Mouse (Mus musculus) kidney, adult 2 months (tissue): ENCODE measurements at regions not wholly inside any gene's neighbourhood (a gene's known extent, or its start where the extent isn't known, plus 50 kb on each side); places are given as distances from the start of the nearest gene placed in this dataset.

Source experiments
- DNase-seq: peaks from one replicate; pipeline ENCODE4 v3.0.0; 2021
- H3K27ac ChIP-seq: fragments of 200-500 bp; 2 replicates; pipeline ENCODE4 v1.5.1; 2012; ENCODE audit warnings: low read depth, low read length, control low read depth, inconsistent platforms; ENCODE audit not compliant: insufficient read depth
- H3K27me3 ChIP-seq: fragments of 200-500 bp; replicated peaks from 2 replicates; pipeline ENCODE4 v1.6.1; 2012; ENCODE audit warnings: mild to moderate bottlenecking, moderate library complexity, low read length, inconsistent platforms; ENCODE audit not compliant: control insufficient read depth, insufficient read depth
- H3K36me3 ChIP-seq: fragments of 200-500 bp; 2 replicates; pipeline ENCODE4 v1.6.1; 2012; ENCODE audit warnings: mild to moderate bottlenecking, moderate library complexity, low read length, inconsistent platforms; ENCODE audit not compliant: control insufficient read depth, insufficient read depth
- H3K4me1 ChIP-seq: fragments of 200-500 bp; 2 replicates; pipeline ENCODE4 v1.6.1; 2011; ENCODE audit warnings: low read length; ENCODE audit not compliant: control insufficient read depth, insufficient read depth
- H3K4me3 ChIP-seq: fragments of 200-500 bp; 2 replicates; pipeline ENCODE4 v1.5.1; 2011; ENCODE audit warnings: mild to moderate bottlenecking, low read depth, low read length, control low read depth; ENCODE audit not compliant: insufficient read depth
- CTCF ChIP-seq: fragments of 200-500 bp; conservative IDR thresholded peaks from 2 replicates; pipeline ENCODE4 v1.5.1; 2011; ENCODE audit warnings: low read depth, mild to moderate bottlenecking, control low read depth, low read length, moderate library complexity, mixed read lengths; ENCODE audit not compliant: insufficient read depth, insufficient read length
- POLR2A ChIP-seq: fragments of 200-500 bp; IDR thresholded peaks from one replicate; pipeline ENCODE4 v1.6.1; 2011; ENCODE audit warnings: low read depth, low read length, control low read depth
- WGBS: fragments of 180-500 bp; shearing (Covaris S2); methylation state at CpG from one replicate; pipeline ENCODE4 v1.1.7; 2018; 5-methylcytosine and 5-hydroxymethylcytosine counted together

DNA sequence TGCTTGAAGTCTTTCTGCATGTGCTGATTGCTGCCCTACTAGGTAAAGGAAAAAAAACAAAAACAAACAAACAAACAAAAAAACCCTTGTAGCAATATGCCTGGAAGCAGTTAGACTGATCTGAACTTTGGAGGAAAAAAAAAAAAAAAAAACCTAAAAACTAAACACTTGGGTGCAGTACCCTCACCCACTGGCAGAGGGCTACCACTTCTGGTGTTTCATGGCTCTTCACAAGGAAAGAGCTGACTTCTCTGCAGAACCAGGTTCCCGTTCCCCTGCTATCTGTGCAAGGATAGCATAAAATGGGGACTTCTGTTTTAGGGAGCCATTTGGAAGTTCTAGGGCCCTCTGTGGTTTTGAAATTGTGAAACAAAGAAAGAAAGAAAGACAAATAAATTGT, 52.2 kb upstream of the Otud4 start:
- H3K4me3 ChIP-seq, result no peak overlapping the region
- no peaks in the 10 kb centered on the region for H3K4me1 ChIP-seq
- H3K27me3 ChIP-seq, result no peaks in the 10 kb centered on the region
- H3K27ac ChIP-seq, result no peak overlapping the region
- peak; percentile 67 for TF ChIP-seq CTCF
- no peak for TF ChIP-seq POLR2A
- peak; percentile 63 for DNase-seq
- WGBS, result 3% methylated on average over 1 of the region's 1 CpGs
- H3K36me3 ChIP-seq, result no peaks in the 10 kb centered on the region

GRCm38 (mm10) chr8:79584966-79585365, 54.5 kb upstream of the Otud4 start:
- peak; percentile 67 for DNase-seq
- 30% methylated on average over 3 of the region's 3 CpGs for WGBS

DNA sequence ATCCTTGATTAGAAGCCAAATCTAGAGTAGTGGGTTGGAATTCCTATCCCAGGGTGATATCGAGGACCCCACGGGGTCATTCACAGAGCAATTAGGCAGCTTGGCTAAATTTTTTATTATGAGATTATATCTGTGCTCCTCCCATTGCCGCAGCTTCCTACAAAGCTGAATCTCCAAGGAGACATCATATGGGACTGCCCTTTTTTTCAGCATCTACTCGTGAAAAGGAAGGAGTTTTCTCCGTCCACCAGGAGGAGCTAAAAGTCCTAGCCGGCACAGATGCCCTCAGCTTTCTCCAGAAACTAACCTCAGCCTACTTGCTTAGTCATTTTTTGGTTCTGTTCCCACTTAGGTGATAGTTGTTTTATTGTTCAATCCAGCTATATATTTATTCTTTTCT, 56.1 kb upstream of the Otud4 start:
- Histone ChIP-seq H3K36me3 (no peaks in the 10 kb centered on the region), H3K4me3 (no peak overlapping the region), H3K4me1 (no peaks in the 10 kb centered on the region), H3K27me3 (no peaks in the 10 kb centered on the region), H3K27ac (no peak overlapping the region)
- DNase-seq, result peak; percentile 55
- WGBS, result 28% methylated on average over 6 of the region's 6 CpGs
- TF ChIP-seq POLR2A, result no peak
- peak; percentile 49 for TF ChIP-seq CTCF

More at GRCm38 (mm10) chr8:79584966-79585365, 54.5 kb upstream of the Otud4 start:
- no peak overlapping the region for H3K27ac ChIP-seq
- no peak overlapping the region for H3K4me3 ChIP-seq
- TF ChIP-seq CTCF, result peak; percentile 56
- TF ChIP-seq POLR2A, result no peak
- no peaks in the 10 kb centered on the region for H3K27me3 ChIP-seq
- H3K4me1 ChIP-seq, result no peaks in the 10 kb centered on the region
- no peaks in the 10 kb centered on the region for H3K36me3 ChIP-seq

DNA sequence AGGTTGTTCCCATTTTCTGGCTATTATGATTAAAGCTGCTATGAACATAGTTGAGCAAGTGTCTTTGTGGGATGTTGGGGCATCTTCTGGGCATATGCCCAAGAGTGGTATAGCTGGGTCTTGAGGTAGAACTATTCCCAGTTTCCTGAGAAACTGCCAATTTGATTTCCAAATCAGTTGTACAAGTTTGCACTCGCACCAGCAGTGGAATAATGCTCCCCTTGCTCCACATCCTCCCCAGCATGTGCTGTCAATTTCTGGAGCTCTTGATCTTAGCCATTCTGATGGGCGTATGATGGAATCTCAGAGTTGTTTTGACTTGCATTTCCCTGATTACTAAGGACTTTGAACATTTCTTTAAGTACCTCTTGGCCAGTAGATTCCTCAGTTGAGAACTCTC, 57.2 kb upstream of the Otud4 start:
- TF ChIP-seq POLR2A, result no peak
- no peak for TF ChIP-seq CTCF
- Histone ChIP-seq H3K36me3 (no peaks in the 10 kb centered on the region), H3K4me1 (no peaks in the 10 kb centered on the region), H3K27me3 (no peaks in the 10 kb centered on the region), H3K27ac (no peak overlapping the region), H3K4me3 (no peak overlapping the region)
- DNase-seq, result no peak
- WGBS, result 90% methylated on average over 2 of the region's 2 CpGs

DNA sequence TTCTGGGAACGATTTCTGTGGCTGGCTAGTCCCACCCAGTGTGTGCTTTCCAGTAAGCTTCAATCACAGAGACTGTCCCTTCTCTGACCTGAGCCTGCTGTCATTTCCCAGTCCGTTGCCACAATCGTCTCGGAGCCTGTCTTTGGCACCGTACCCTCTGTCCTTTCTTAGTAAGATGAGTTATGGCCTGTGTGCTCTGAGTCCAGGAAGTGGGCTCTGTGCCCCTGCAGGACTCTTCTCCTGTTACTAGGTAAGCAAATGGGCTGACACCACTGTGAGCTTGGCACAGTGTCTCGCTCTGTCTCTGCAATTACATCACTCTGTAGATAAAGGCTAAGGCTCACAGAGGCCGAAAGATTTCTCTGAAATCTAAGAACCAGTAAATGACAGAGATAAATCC, 63.3 kb upstream of the Otud4 start:
- no peaks in the 10 kb centered on the region for H3K27me3 ChIP-seq
- no peak for TF ChIP-seq POLR2A
- no peak for TF ChIP-seq CTCF
- DNase-seq, result peak; percentile 33
- no peaks in the 10 kb centered on the region for H3K36me3 ChIP-seq
- no peak overlapping the region for H3K27ac ChIP-seq
- H3K4me3 ChIP-seq, result no peak overlapping the region
- H3K4me1 ChIP-seq, result no peaks in the 10 kb centered on the region
- 37% methylated on average over 7 of the region's 7 CpGs for WGBS

- TF ChIP-seq CTCF, result no peak
- no peak for TF ChIP-seq POLR2A
- no peaks in the 10 kb centered on the region for H3K36me3 ChIP-seq
- no peak for DNase-seq
- H3K27me3 ChIP-seq, result no peaks in the 10 kb centered on the region
- WGBS, result 65% methylated on average over 2 of the region's 2 CpGs
- H3K4me3 ChIP-seq, result no peak overlapping the region
- no peak overlapping the region for H3K27ac ChIP-seq
- H3K4me1 ChIP-seq, result no peaks in the 10 kb centered on the region
Measured at GRCm38 (mm10) chr8:79575175-79575734, 64.2 kb upstream of the Otud4 start.

DNA sequence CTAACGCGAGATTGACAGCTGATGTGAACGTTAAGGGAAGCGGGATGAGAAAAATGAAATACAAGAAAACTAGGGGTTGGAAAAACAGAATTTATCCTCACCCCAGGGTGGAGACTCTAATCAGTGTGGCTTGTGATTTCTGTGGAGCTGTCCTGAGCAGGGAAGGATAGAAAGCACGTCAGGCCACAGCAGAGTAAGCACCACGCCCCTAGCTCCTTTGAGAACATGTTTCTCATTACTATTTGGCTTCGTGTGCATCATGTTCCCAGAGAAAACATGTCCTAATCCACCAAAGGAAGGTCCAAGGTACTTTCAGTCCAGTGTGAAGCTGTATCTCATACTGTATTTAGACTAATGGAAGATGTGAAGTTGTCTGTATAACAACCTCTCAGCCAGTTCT, 65.9 kb upstream of the Otud4 start:
- Histone ChIP-seq H3K36me3 (no peaks in the 10 kb centered on the region), H3K4me3 (no peak overlapping the region), H3K27me3 (no peaks in the 10 kb centered on the region), H3K27ac (no peak overlapping the region), H3K4me1 (no peaks in the 10 kb centered on the region)
- 86% methylated on average over 7 of the region's 7 CpGs for WGBS
- TF ChIP-seq POLR2A, result no peak
- TF ChIP-seq CTCF, result no peak
- no peak for DNase-seq

DNA sequence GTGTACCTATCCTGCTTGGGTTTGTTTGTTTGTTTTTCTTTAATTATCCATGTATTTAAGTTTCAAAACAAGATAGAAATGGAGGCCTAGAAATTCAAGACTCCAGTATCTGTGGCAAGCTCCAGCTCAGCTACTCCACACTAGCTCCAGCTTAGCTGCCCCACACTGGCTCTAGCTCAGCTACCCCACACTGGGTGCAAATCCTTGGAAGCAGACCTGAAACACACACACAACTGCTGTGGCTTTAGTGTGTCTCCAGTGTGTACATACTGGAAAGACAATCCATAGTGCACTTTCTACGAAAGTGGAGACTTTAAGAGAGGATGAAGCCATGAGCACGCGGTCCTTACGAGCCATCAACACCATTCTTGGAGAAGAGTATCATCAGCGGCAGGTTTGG, 66.9 kb upstream of the Otud4 start:
- TF ChIP-seq POLR2A, result no peak
- no peak for TF ChIP-seq CTCF
- 97% methylated on average over 5 of the region's 5 CpGs for WGBS
- no peaks in the 10 kb centered on the region for H3K4me1 ChIP-seq
- DNase-seq, result no peak
- no peaks in the 10 kb centered on the region for H3K36me3 ChIP-seq
- no peak overlapping the region for H3K27ac ChIP-seq
- H3K27me3 ChIP-seq, result no peaks in the 10 kb centered on the region
- no peak overlapping the region for H3K4me3 ChIP-seq
